Mouse (Mus musculus) c-Kit-positive CD71-positive TER-119-positive erythroid progenitor cells, embryonic 14.5 days (primary cell): ENCODE results near the gene Tmem247.

Source experiments
- DNase-seq: peaks from one replicate; pipeline ENCODE4 v3.0.0-alpha.2; 2013; ENCODE audit warnings: low spot score

Gene Tmem247

GRCm38 (mm10) chr17:86915540-86915939 lies 1.6 kb upstream of the Tmem247 start:
- no peak for DNase-seq

GRCm38 (mm10) chr17:86918786-86919185 lies 1.6 kb downstream of the Tmem247 start:
- no peak for DNase-seq

- no peak for DNase-seq
Observed at GRCm38 (mm10) chr17:86919729-86920128, 2.6 kb downstream of the Tmem247 start.

GRCm38 (mm10) chr17:86924679-86925078 lies 7.5 kb downstream of the Tmem247 start:
- DNase-seq = no peak

GRCm38 (mm10) chr17:86926836-86927235 lies 9.7 kb downstream of the Tmem247 start:
- no peak for DNase-seq

- no peak for DNase-seq
Observed at GRCm38 (mm10) chr17:86929355-86929754, 12.2 kb downstream of the Tmem247 start.

GRCm38 (mm10) chr17:86929981-86930380 lies 12.8 kb downstream of the Tmem247 start:
- DNase-seq = no peak

GRCm38 (mm10) chr17:86932896-86933295 lies 15.7 kb downstream of the Tmem247 start:
- DNase-seq = no peak

GRCm38 (mm10) chr17:86937064-86937463 lies 19.9 kb downstream of the Tmem247 start:
- no peak for DNase-seq

GRCm38 (mm10) chr17:86937497-86938155 lies 20.5 kb downstream of the Tmem247 start:
- DNase-seq = no peak

GRCm38 (mm10) chr17:86938683-86939082 lies 21.5 kb downstream of the Tmem247 start:
- DNase-seq = no peak

- DNase-seq = no peak
Observed at GRCm38 (mm10) chr17:86942112-86942511, 25.0 kb downstream of the Tmem247 start.

GRCm38 (mm10) chr17:86943158-86943557 lies 26.0 kb downstream of the Tmem247 start:
- no peak for DNase-seq

GRCm38 (mm10) chr17:86946078-86946477 lies 28.9 kb downstream of the Tmem247 start:
- no peak for DNase-seq

GRCm38 (mm10) chr17:86947840-86948796 lies 31.0 kb downstream of the Tmem247 start, which contains the start of gene Atp6v1e2:
Atp6v1e2 (minus strand) TSS chr17:86947897.
- DNase-seq = no peak

- DNase-seq = no peak
Observed at GRCm38 (mm10) chr17:86948801-86949200, 31.7 kb downstream of the Tmem247 start.

GRCm38 (mm10) chr17:86957239-86957638 lies 40.1 kb downstream of the Tmem247 start:
- DNase-seq = no peak

- no peak for DNase-seq
Observed at GRCm38 (mm10) chr17:86957968-86958367, 40.8 kb downstream of the Tmem247 start.

- no peak for DNase-seq
Observed at GRCm38 (mm10) chr17:86961301-86961841, 44.2 kb downstream of the Tmem247 start.

- peak; percentile 57 for DNase-seq
Observed at GRCm38 (mm10) chr17:86962297-86962893, 45.2 kb downstream of the Tmem247 start.

- DNase-seq = peak; percentile 29
Observed at GRCm38 (mm10) chr17:86962894-86963585, 45.9 kb downstream of the Tmem247 start, which contains the start of gene Rhoq. Rhoq (plus strand) TSS chr17:86963082.

- DNase-seq = no peak
Observed at GRCm38 (mm10) chr17:86963586-86963902, 46.4 kb downstream of the Tmem247 start.
